Mouse (Mus musculus) liver, postnatal 0 days (tissue): Measurements from ENCODE around the gene Dusp5. TPM values are rescaled to one million over a fixed set of nuclear protein-coding genes. Genes with fewer than 3 reads are reported as not detected.

ENCODE experiments used
- ATAC-seq: fragments of 200-750 bp; cut with Nextera tagmentation; 2 replicates; pipeline ENCODE4 v1.8.0; 2017; ENCODE audit warnings: mild to moderate bottlenecking, moderate library complexity
- DNase-seq: peaks from one replicate; pipeline ENCODE4 v3.0.0-alpha.2; 2016
- H3K27ac ChIP-seq: fragments of 300-500 bp; sonication (generic); 2 replicates; pipeline ENCODE4 v1.5.1; 2014; ENCODE audit warnings: antibody characterized with exemption, moderate library complexity, mild to moderate bottlenecking, low read depth
- H3K27me3 ChIP-seq: fragments of 300-500 bp; sonication (generic); 2 replicates; pipeline ENCODE4 v1.6.1; 2014; ENCODE audit warnings: low read length, control low read depth, mixed read lengths; ENCODE audit not compliant: insufficient read depth
- H3K36me3 ChIP-seq: fragments of 300-500 bp; sonication (generic); replicated peaks from 2 replicates; pipeline ENCODE4 v1.6.1; 2014; ENCODE audit warnings: mild to moderate bottlenecking, control low read depth, low read length, moderate library complexity, mixed read lengths; ENCODE audit not compliant: insufficient read depth
- H3K4me1 ChIP-seq: fragments of 300-500 bp; sonication (generic); 2 replicates; pipeline ENCODE4 v1.6.1; 2014; ENCODE audit warnings: antibody characterized with exemption, mild to moderate bottlenecking, control low read depth; ENCODE audit not compliant: insufficient read depth
- H3K4me2 ChIP-seq: fragments of 300-500 bp; sonication (generic); 2 replicates; pipeline ENCODE4 v1.6.1; 2014; ENCODE audit warnings: low read depth, mild to moderate bottlenecking, low read length, moderate library complexity, mixed read lengths
- H3K4me3 ChIP-seq: fragments of 300-500 bp; sonication (generic); 2 replicates; pipeline ENCODE4 v1.5.1; 2014; ENCODE audit warnings: low read depth, low read length
- H3K9ac ChIP-seq: fragments of 300-500 bp; sonication (generic); replicated peaks from 2 replicates; pipeline ENCODE4 v1.6.1; 2014; ENCODE audit warnings: mild to moderate bottlenecking, moderate library complexity
- H3K9me3 ChIP-seq: fragments of 300-500 bp; sonication (generic); 2 replicates; pipeline ENCODE4 v1.6.1; 2016; ENCODE audit warnings: mild to moderate bottlenecking, control low read depth, low read length, mixed read lengths
- CTCF ChIP-seq: sonication (generic); IDR thresholded peaks from 2 replicates; pipeline ENCODE4 v1.5.1; 2016; ENCODE audit warnings: antibody characterized with exemption, low read depth
- EP300 ChIP-seq: IDR thresholded peaks from 2 replicates; pipeline ENCODE4 v1.6.1; 2016; ENCODE audit warnings: antibody characterized with exemption, low read depth, mild to moderate bottlenecking
- WGBS: fragments of 180-500 bp; shearing (Covaris S2); extraction: QIAGEN DNeasy Blood & Tissue Kit; methylation state at CpG from one replicate; pipeline ENCODE4 v1.1.7; 2014; ENCODE audit not compliant: insufficient replicate concordance; 5-methylcytosine and 5-hydroxymethylcytosine counted together
- polyA plus RNA-seq: library from polyadenylated mRNA; unstranded; fragments of >200 nt; fragmentation: Nextera tagmentation; extraction: Ambion mirVana; gene quantifications from 2 replicates; pipeline ENCODE4 v1.2.1, GENCODE M21; 2015

Gene Dusp5
- polyA plus RNA-seq, 1 experiment from 2014 or later: 2.7 TPM

- Histone ChIP-seq H3K9ac (no peak overlapping the region), H3K36me3 (0 out of 2 replicates have a peak, but pooled peaks cover 5% of the 10 kb centered on the region), H3K4me3 (no peak overlapping the region), H3K4me2 (peak overlapping the region; percentile 35; the same call in 1 of the 2 replicates), H3K9me3 (no peaks in the 10 kb centered on the region), H3K4me1 (peaks cover 46% of the 10 kb centered on the region), H3K27me3 (peaks cover 9% of the 10 kb centered on the region), H3K27ac (no peak overlapping the region)
- no peak for ATAC-seq
- WGBS: 56% methylated on average over 6 of the region's 6 CpGs
- no peak for TF ChIP-seq EP300
- TF ChIP-seq CTCF: no peak
- no peak for DNase-seq
Measured at GRCm38 (mm10) chr19:53532021-53532420, 3.1 kb downstream of the Dusp5 start.

DNA sequence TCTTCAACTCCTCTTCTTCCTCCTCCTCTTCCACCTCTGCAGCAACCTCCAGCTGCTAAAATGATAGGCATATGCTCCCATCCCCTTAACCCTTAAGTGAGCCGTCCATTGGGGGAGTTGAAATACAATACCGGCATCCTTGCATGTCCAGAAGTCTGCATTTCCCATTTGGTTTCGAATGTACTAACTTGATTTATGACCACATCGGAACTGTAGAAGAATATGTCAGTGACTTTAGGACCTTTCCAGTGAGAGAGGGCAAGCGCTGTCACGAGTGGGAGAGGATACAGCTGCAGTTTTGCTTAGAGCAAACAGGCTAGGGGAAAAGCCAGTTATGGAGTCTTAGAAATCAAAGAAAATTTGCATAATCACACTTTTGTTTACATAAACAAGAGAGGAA lies 3.8 kb downstream of the Dusp5 start:
- peaks cover 9% of the 10 kb centered on the region for H3K27me3 ChIP-seq
- 60% methylated on average over 6 of the region's 6 CpGs for WGBS
- H3K36me3 ChIP-seq: peaks cover 9% of the 10 kb centered on the region; the same call in 1 of the 2 replicates
- no peak overlapping the region for H3K9ac ChIP-seq
- no peak overlapping the region for H3K4me2 ChIP-seq
- H3K4me3 ChIP-seq: no peak overlapping the region
- no peaks in the 10 kb centered on the region for H3K9me3 ChIP-seq
- DNase-seq (no peak), ATAC-seq (no peak)
- H3K27ac ChIP-seq: no peak overlapping the region
- TF ChIP-seq EP300 (no peak), CTCF (no peak)
- peaks cover 46% of the 10 kb centered on the region for H3K4me1 ChIP-seq

DNA sequence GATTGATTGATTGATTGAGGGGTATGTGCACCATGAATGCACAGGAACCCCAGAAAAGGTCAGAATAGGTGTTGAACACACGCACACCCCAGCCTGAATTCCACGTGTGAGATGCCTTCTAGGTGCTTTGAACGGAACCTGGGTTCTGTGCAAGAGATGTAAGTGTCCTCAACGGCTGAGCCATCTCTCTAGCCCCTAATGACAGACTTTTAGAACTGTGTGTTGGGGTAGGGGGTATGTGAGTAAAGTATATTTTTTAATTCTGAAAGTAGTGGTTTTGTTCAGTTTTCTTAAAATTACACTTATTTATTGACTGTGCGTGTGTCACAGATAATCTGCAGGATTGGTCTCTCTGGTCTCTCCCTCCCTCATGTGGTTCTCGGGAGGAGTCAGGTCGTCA lies 4.3 kb downstream of the Dusp5 start:
- H3K27ac ChIP-seq: no peak overlapping the region
- WGBS: 78% methylated on average over 7 of the region's 7 CpGs
- peaks cover 41% of the 10 kb centered on the region for H3K4me1 ChIP-seq
- TF ChIP-seq EP300 (no peak), CTCF (no peak)
- H3K4me2 ChIP-seq: no peak overlapping the region
- no peaks in the 10 kb centered on the region for H3K9me3 ChIP-seq
- H3K27me3 ChIP-seq: peaks cover 9% of the 10 kb centered on the region
- ATAC-seq (no peak), DNase-seq (no peak)
- H3K4me3 ChIP-seq: no peak overlapping the region
- H3K9ac ChIP-seq: no peak overlapping the region
- H3K36me3 ChIP-seq: peaks cover 13% of the 10 kb centered on the region; the same call in 1 of the 2 replicates

- H3K4me2 ChIP-seq: no peak overlapping the region
- peaks cover 19% of the 10 kb centered on the region; the same call in 1 of the 2 replicates for H3K36me3 ChIP-seq
- no peaks in the 10 kb centered on the region for H3K9me3 ChIP-seq
- peaks cover 9% of the 10 kb centered on the region for H3K27me3 ChIP-seq
- H3K4me3 ChIP-seq: no peak overlapping the region
- TF ChIP-seq EP300: no peak
- H3K27ac ChIP-seq: no peak overlapping the region
- ATAC-seq: no peak
- H3K9ac ChIP-seq: no peak overlapping the region
- no peak for DNase-seq
- 70% methylated on average over 15 of the region's 15 CpGs for WGBS
- H3K4me1 ChIP-seq: peaks cover 36% of the 10 kb centered on the region
Measured at GRCm38 (mm10) chr19:53533810-53534601, 5.1 kb downstream of the Dusp5 start.

GRCm38 (mm10) chr19:53534757-53535410 lies 6.0 kb downstream of the Dusp5 start:
- DNase-seq (no peak), ATAC-seq (no peak)
- Histone ChIP-seq H3K36me3 (peaks cover 19% of the 10 kb centered on the region; the same call in 1 of the 2 replicates), H3K9me3 (no peaks in the 10 kb centered on the region), H3K4me3 (no peak overlapping the region), H3K4me1 (peaks cover 31% of the 10 kb centered on the region), H3K27ac (no peak overlapping the region), H3K4me2 (no peak overlapping the region), H3K27me3 (peaks cover 3% of the 10 kb centered on the region; the same call in 1 of the 2 replicates), H3K9ac (no peak overlapping the region)
- no peak for TF ChIP-seq EP300
- no peak for TF ChIP-seq CTCF
- 65% methylated on average over 7 of the region's 7 CpGs for WGBS

DNA sequence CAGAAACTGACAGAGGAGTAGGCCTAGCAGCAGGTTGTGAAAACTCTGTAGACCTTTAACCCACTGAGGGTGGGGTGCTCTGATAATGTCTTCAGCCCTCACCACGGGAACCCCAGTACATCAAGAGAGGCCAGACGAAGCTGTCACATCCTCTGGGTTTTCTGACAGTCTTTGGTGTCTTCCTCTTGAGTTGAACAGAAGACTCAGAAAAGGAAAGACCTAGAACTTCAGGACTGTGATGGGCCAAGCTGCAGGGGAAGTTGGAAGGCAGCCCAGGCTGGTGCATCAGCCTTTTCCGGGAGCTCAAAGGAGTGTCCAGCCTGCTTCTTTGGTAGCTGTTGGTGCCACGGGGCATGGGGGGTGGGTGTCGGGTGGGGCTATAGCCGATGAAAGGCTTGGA lies 6.5 kb downstream of the Dusp5 start:
- DNase-seq: no peak
- no peak for TF ChIP-seq EP300
- no peak for TF ChIP-seq CTCF
- H3K4me2 ChIP-seq: no peak overlapping the region
- peaks cover 3% of the 10 kb centered on the region; the same call in 1 of the 2 replicates for H3K27me3 ChIP-seq
- no peak overlapping the region for H3K27ac ChIP-seq
- WGBS: 53% methylated on average over 6 of the region's 6 CpGs
- ATAC-seq: no peak
- no peaks in the 10 kb centered on the region for H3K9me3 ChIP-seq
- peaks cover 26% of the 10 kb centered on the region for H3K4me1 ChIP-seq
- H3K4me3 ChIP-seq: no peak overlapping the region
- H3K36me3 ChIP-seq: peaks cover 19% of the 10 kb centered on the region; the same call in 1 of the 2 replicates
- no peak overlapping the region for H3K9ac ChIP-seq
